Mouse (Mus musculus) right cerebral cortex, adult 2 months (tissue): ENCODE data around the gene Borcs5.

Experiments used
- DNase-seq, 2 experiments: peaks; one replicate each; pipeline ENCODE4 v3.0.0; 2021 to 2022; ENCODE audit warnings: low spot score in 2 of 2

Borcs5 gene

GRCm38 (mm10) chr6:134717886-134718667, 78.8 kb downstream of the Borcs5 start:
- peak; percentile 30 to 62 for DNase-seq

GRCm38 (mm10) chr6:134718668-134719065, 79.4 kb downstream of the Borcs5 start:
- DNase-seq = no peak

- DNase-seq = no peak
Observed at GRCm38 (mm10) chr6:134719156-134719555, 79.8 kb downstream of the Borcs5 start.

- DNase-seq = no peak
Observed at GRCm38 (mm10) chr6:134720150-134720549, 80.8 kb downstream of the Borcs5 start.

- no peak for DNase-seq
Observed at GRCm38 (mm10) chr6:134721729-134722269, 82.5 kb downstream of the Borcs5 start.

GRCm38 (mm10) chr6:134722906-134723305, 83.6 kb downstream of the Borcs5 start:
- DNase-seq = no peak

GRCm38 (mm10) chr6:134723326-134723725, 84.0 kb downstream of the Borcs5 start:
- DNase-seq = no peak

GRCm38 (mm10) chr6:134723833-134724553, 84.7 kb downstream of the Borcs5 start:
- no peak for DNase-seq

GRCm38 (mm10) chr6:134725406-134725805, 86.1 kb downstream of the Borcs5 start:
- DNase-seq = no peak

- no peak for DNase-seq
Observed at GRCm38 (mm10) chr6:134730978-134731377, 91.7 kb downstream of the Borcs5 start.

GRCm38 (mm10) chr6:134732813-134733212, 93.5 kb downstream of the Borcs5 start:
- no peak for DNase-seq

GRCm38 (mm10) chr6:134733800-134734221, 94.5 kb downstream of the Borcs5 start:
- DNase-seq = no peak

- no peak for DNase-seq
Observed at GRCm38 (mm10) chr6:134736853-134737252, 97.5 kb downstream of the Borcs5 start.

GRCm38 (mm10) chr6:134743568-134743967, 104.3 kb downstream of the Borcs5 start:
- no peak for DNase-seq

- no peak for DNase-seq
Observed at GRCm38 (mm10) chr6:134745876-134746275, 106.6 kb downstream of the Borcs5 start.

- DNase-seq = no peak
Observed at GRCm38 (mm10) chr6:134748126-134748525, 108.8 kb downstream of the Borcs5 start.

- no peak for DNase-seq
Observed at GRCm38 (mm10) chr6:134751087-134751486, 111.8 kb downstream of the Borcs5 start.

GRCm38 (mm10) chr6:134751883-134752647, 112.8 kb downstream of the Borcs5 start:
- DNase-seq = no peak

GRCm38 (mm10) chr6:134753412-134753811, 114.1 kb downstream of the Borcs5 start:
- DNase-seq = no peak

GRCm38 (mm10) chr6:134753858-134754257, 114.5 kb downstream of the Borcs5 start:
- no peak for DNase-seq

- DNase-seq = no peak
Observed at GRCm38 (mm10) chr6:134756058-134756457, 116.7 kb downstream of the Borcs5 start.
